Mouse (Mus musculus) heart, embryonic 10.5 days (tissue): ENCODE measurements around the gene Myef2. TPM values are rescaled to one million over a fixed set of nuclear protein-coding genes. Genes with fewer than 3 reads are reported as not detected.

Experiments
- DNase-seq: peaks from one replicate; pipeline ENCODE4 v3.0.0-alpha.2; 2017; ENCODE audit warnings: low spot score
- H3K27ac ChIP-seq: fragments of 300-500 bp; sonication (generic); 2 replicates; pipeline ENCODE4 v1.5.1; 2016; ENCODE audit warnings: mild to moderate bottlenecking
- H3K27me3 ChIP-seq: fragments of 300-500 bp; sonication (generic); 2 replicates; pipeline ENCODE4 v1.6.1; 2016; ENCODE audit warnings: mild to moderate bottlenecking; ENCODE audit not compliant: poor library complexity, insufficient read depth, severe bottlenecking
- H3K36me3 ChIP-seq: fragments of 300-500 bp; sonication (generic); 2 replicates; pipeline ENCODE4 v1.6.1; 2016; ENCODE audit warnings: mild to moderate bottlenecking, moderate library complexity
- H3K4me1 ChIP-seq: fragments of 300-500 bp; sonication (generic); 2 replicates; pipeline ENCODE4 v1.6.1; 2016; ENCODE audit warnings: mild to moderate bottlenecking
- H3K4me3 ChIP-seq: fragments of 300-500 bp; sonication (generic); 2 replicates; pipeline ENCODE4 v1.5.1; 2016; ENCODE audit warnings: mild to moderate bottlenecking, moderate library complexity
- H3K9me3 ChIP-seq: fragments of 300-500 bp; sonication (generic); 2 replicates; pipeline ENCODE4 v1.6.1; 2016; ENCODE audit warnings: mild to moderate bottlenecking, moderate library complexity
- WGBS: fragments of 180-500 bp; shearing (Covaris S2); methylation state at CpG from one replicate; pipeline ENCODE4 v1.1.7; 2016; 5-methylcytosine and 5-hydroxymethylcytosine counted together
- polyA plus RNA-seq: library from polyadenylated mRNA; unstranded; fragments of >200 nt; fragmentation: Nextera tagmentation; extraction: Ambion mirVana; gene quantifications from 2 replicates; pipeline ENCODE4 v1.2.1, GENCODE M21; 2016

Myef2 gene
- polyA plus RNA-seq, 1 experiment from 2014 or later, result 81.0 TPM

DNA sequence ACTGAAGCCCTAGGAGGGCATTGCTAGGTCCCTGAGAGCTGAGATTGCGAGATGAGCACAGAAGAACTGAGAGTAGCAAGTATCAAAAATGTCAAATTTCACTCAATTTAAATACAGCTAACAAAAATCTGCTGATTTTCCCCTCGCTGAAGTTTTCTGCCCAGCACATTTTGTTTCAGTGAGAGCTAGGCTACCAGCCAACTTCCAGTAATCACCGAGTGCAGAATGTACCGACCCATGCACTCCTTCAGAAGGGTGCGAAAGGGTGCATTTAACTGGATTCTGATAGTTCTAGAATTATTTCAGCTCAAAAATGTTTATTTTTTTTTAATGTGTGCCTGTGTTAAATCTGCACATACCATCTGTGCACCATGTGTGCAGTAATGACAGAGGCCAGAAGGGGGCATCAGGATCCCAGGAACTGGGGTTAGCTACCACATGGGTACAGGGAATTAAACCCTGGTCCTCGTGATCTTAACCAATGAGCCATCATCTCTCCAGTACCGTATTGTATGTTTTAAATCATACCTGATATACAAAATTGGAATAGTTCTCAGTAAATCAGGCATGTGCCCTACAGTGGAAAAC lies 68.1 kb downstream of the Myef2 start:
- WGBS, result 85% methylated on average over 7 of the region's 7 CpGs
- no peaks in the 10 kb centered on the region for H3K27me3 ChIP-seq
- H3K36me3 ChIP-seq, result no peaks in the 10 kb centered on the region
- no peaks in the 10 kb centered on the region for H3K9me3 ChIP-seq
- H3K4me3 ChIP-seq, result no peak overlapping the region
- H3K27ac ChIP-seq, result no peak overlapping the region
- no peaks in the 10 kb centered on the region for H3K4me1 ChIP-seq
- no peak for DNase-seq

Other genes with a start within 250 kb of the Myef2 start
- 3.1 and 4.8 TPM in 2 replicates for gene Slc24a5, start 55.5 kb downstream of the Myef2 start, polyA plus RNA-seq
- not detected in 2 replicates for gene Ctxn2, start 13.0 kb upstream of the Myef2 start, polyA plus RNA-seq
- not detected in 2 replicates for gene Slc12a1, start 28.8 kb upstream of the Myef2 start, polyA plus RNA-seq
- 150 and 180 TPM in 2 replicates for gene Dut, start 123.5 kb upstream of the Myef2 start, polyA plus RNA-seq